Mouse (Mus musculus): ENCODE results near the gene 4931409K22Rik. TPM values are rescaled to one million over a fixed set of nuclear protein-coding genes. Genes with fewer than 3 reads are reported as not detected.

Gene 4931409K22Rik
- total and polyA plus RNA-seq, 3 experiments, result not detected

GRCm38 (mm10) chr5:24586106-24586505 is 29.5 kb upstream of the 4931409K22Rik start:
- TF ChIP-seq POLR2AphosphoS2 (IDR thresholded peaks at IDR 0.05; ENCODE audit: low read depth, low read length) (no peak), SIN3A (IDR thresholded peaks at IDR 0.05; ENCODE audit: low read length) (no peak), SMC3 (IDR thresholded peaks at IDR 0.05; ENCODE audit: low read depth, low read length) (no peak), EP300 (IDR thresholded peaks at IDR 0.05; ENCODE audit: low read length) (no peak), USF2 (conservative IDR thresholded peaks at IDR 0.05; ENCODE audit: low read depth, low read length) (peak; percentile 47; the same call in 1 of the 2 replicates), MAX (IDR thresholded peaks at IDR 0.05; ENCODE audit: low read length) (no peak), JUN (IDR thresholded peaks at IDR 0.05; ENCODE audit: insufficient read depth, low read depth, low read length) (no peak), USF1 (IDR thresholded peaks at IDR 0.05; ENCODE audit: low read depth, low read length) (peak; percentile 38), NRF1 (IDR thresholded peaks at IDR 0.05; ENCODE audit: low read depth, low read length) (no peak), RAD21 (IDR thresholded peaks at IDR 0.05; ENCODE audit: low read depth, low read length) (no peak), ZKSCAN1 (IDR thresholded peaks at IDR 0.05; ENCODE audit: borderline replicate concordance, low read depth, low read length) (no peak), ZC3H11A (IDR thresholded peaks at IDR 0.05; ENCODE audit: low read depth, low read length) (no peak)

GRCm38 (mm10) chr5:24578109-24578963 is 21.7 kb upstream of the 4931409K22Rik start:
- H3K4me3 ChIP-seq (replicated peaks in 1 of 3; ENCODE audit: low read depth in 2 of 3, low read length in 2 of 3, poor library complexity in 1 of 3), result peak overlapping the region; percentile 63 to 91 (median 77)
- H3K9ac ChIP-seq (ENCODE audit: insufficient read depth, low read depth), result peak overlapping the region; percentile 77
- in situ Hi-C loops (cut with MboI; ENCODE audit: low pct_ligation_motif_present, low pct_unique_long_range_greater_than_20kb, low sequenced_read_pairs), result no loop called here
- dilution Hi-C loops (cut with MboI; ENCODE audit: extremely low pct_ligation_motif_present, extremely low pct_unique_long_range_greater_than_20kb, low sequenced_read_pairs), result no loop called here
- H3K9me3 ChIP-seq (replicated peaks; ENCODE audit: low read length), result no peaks in the 10 kb centered on the region
- no peaks in the 10 kb centered on the region for H3K27me3 ChIP-seq (replicated peaks)
- peaks cover 0 to 25% of the 10 kb centered on the region in 2 experiments; a peak in 3 of 4 replicates for H3K4me1 ChIP-seq (ENCODE audit: control insufficient read depth in 1 of 2, insufficient read depth in 2 of 2)
- no peak for DNase-seq (ENCODE audit: extremely low read depth)
- peaks cover 20% of the 10 kb centered on the region for H3K79me2 ChIP-seq (replicated peaks; ENCODE audit: control insufficient read depth, extremely low read depth, insufficient read depth, poor library complexity, severe bottlenecking)
- peak overlapping the region; percentile 98 for H3K4me2 ChIP-seq (ENCODE audit: insufficient read depth, low read depth, poor library complexity, severe bottlenecking)
- no peak overlapping the region; the same call in 1 of the 2 replicates for H3K27ac ChIP-seq (ENCODE audit: insufficient read depth, low read depth)
- H3K36me3 ChIP-seq (replicated peaks in 1 of 2; ENCODE audit: control insufficient read depth in 1 of 2, insufficient read depth in 1 of 2, low read length in 1 of 2), result peaks cover 20 to 24% of the 10 kb centered on the region in 2 experiments
- peak in 1 of 2 experiments; percentile 53; a peak in 2 of 4 replicates for TF ChIP-seq CTCF (conservative IDR thresholded peaks at IDR 0.05 in 1 of 2, IDR thresholded peaks at IDR 0.05 in 1 of 2; ENCODE audit: low read depth in 2 of 2, low read length in 2 of 2)
- no peak for TF ChIP-seq POLR2A (IDR thresholded peaks at IDR 0.05; ENCODE audit: low read depth, low read length)

More at GRCm38 (mm10) chr5:24586106-24586505, 29.5 kb upstream of the 4931409K22Rik start:
- peak; percentile 26 for DNase-seq (ENCODE audit: extremely low read depth)
- dilution Hi-C loops (cut with MboI; ENCODE audit: extremely low pct_ligation_motif_present, extremely low pct_unique_long_range_greater_than_20kb, low sequenced_read_pairs) (no loop called here), in situ Hi-C loops (cut with MboI; ENCODE audit: low pct_ligation_motif_present, low pct_unique_long_range_greater_than_20kb, low sequenced_read_pairs) (no loop called here)
- Histone ChIP-seq H3K4me3 (replicated peaks in 1 of 3; ENCODE audit: low read depth in 2 of 3, low read length in 2 of 3, poor library complexity in 1 of 3) (peak overlapping the region; percentile 88 to 98 (median 90)), H3K9me3 (replicated peaks; ENCODE audit: low read length) (no peaks in the 10 kb centered on the region), H3K36me3 (replicated peaks in 1 of 2; ENCODE audit: control insufficient read depth in 1 of 2, insufficient read depth in 1 of 2, low read length in 1 of 2) (peaks cover 29 to 33% of the 10 kb centered on the region in 2 experiments), H3K9ac (ENCODE audit: insufficient read depth, low read depth) (peak overlapping the region; percentile 65), H3K4me1 (ENCODE audit: control insufficient read depth in 1 of 2, insufficient read depth in 2 of 2) (peaks cover 8 to 24% of the 10 kb centered on the region in 2 experiments), H3K27me3 (replicated peaks) (no peaks in the 10 kb centered on the region), H3K27ac (ENCODE audit: insufficient read depth, low read depth) (no peak overlapping the region), H3K79me2 (replicated peaks; ENCODE audit: control insufficient read depth, extremely low read depth, insufficient read depth, poor library complexity, severe bottlenecking) (peaks cover 19% of the 10 kb centered on the region), H3K4me2 (ENCODE audit: insufficient read depth, low read depth, poor library complexity, severe bottlenecking) (peak overlapping the region; percentile 51; the same call in 1 of the 2 replicates)

Data from CH12.LX (cell line).